Mouse (Mus musculus): ENCODE measurements around the gene Gm49395.
A peak's percentile ranks its signal among the peaks of the same experiment; 100 is the strongest.

Gene Gm49395

DNA sequence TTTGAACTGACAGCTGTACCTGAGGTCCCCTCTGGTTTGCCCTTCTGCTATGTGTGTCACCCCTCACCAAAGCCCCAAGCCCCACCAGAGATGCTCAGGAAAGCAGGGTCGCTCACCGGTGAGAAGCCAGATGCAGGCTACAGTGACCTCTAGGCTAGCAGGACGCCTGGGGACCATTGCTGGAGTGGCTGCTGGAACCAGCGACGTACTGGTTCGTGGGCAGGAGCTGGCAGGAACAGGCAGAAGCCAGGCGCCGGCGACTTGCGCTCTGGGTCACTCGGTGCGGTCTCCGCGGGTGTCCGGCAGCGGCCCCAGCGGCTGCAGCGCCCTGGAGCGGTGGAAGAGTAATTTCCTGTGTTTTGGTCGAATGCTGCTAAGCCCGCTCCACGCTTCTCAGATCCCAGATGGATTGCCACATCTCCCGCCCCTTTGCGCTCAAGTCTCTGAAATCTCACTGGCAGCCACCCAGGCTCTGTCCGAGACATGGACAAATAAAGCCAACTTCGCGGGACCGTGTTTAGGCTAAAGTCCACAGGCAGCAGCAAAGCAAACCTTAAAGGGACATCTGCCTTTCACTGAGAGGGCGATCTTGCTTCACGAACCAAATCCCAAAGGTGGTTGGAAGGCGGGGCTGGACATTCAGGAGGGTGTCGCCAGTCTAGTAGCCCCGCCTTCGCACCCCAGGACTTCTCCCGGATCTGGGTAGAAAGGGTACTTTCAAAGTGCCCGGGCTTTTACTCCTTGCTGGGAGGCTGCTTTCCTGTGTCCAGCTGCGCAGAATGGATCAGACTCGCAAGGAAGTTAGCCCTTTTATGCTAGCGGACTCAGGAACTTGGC is at the start of gene Gm49395, which contains the start of gene Itga1:
Gene Gm49395 (minus strand): TSS at position 567 of the 837 bp plus-strand sequence.
Gene Itga1 (minus strand): TSS at position 610 of the 837 bp plus-strand sequence.
- peak; percentile 67 for DNase-seq (ENCODE audit: low spot score)

- no peak for DNase-seq (ENCODE audit: low spot score)
Observed at GRCm38 (mm10) chr13:115150602-115151001, 48.9 kb upstream of the Gm49395 start.

GRCm38 (mm10) chr13:115149849-115150248 is 48.1 kb upstream of the Gm49395 start:
- DNase-seq (ENCODE audit: low spot score) = no peak

GRCm38 (mm10) chr13:115143575-115143974 is 41.9 kb upstream of the Gm49395 start:
- no peak for DNase-seq (ENCODE audit: low spot score)

DNA sequence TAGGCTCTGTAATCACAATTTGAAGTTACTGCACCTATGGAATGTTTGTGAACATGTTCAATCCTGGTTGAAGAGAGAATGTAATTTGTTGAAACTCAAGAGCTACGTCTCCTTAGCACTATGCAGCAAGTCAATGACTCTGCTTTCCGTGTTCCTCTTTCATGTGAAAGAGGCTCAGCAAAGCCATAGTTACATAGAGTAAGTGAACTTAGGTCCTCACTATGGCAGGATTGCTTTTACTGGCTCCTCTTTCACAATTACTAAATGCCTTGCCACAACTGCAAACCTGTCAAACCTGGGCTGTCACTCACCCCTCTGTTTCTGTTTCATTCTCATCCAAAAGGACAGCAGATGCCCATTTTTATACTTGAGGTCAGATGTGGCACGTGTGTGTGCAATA is 40.3 kb upstream of the Gm49395 start:
- DNase-seq (ENCODE audit: low spot score) = no peak

GRCm38 (mm10) chr13:115138513-115138912 is 36.8 kb upstream of the Gm49395 start:
- DNase-seq (ENCODE audit: low spot score) = no peak

GRCm38 (mm10) chr13:115136761-115137160 is 35.0 kb upstream of the Gm49395 start:
- no peak for DNase-seq (ENCODE audit: low spot score)

DNA sequence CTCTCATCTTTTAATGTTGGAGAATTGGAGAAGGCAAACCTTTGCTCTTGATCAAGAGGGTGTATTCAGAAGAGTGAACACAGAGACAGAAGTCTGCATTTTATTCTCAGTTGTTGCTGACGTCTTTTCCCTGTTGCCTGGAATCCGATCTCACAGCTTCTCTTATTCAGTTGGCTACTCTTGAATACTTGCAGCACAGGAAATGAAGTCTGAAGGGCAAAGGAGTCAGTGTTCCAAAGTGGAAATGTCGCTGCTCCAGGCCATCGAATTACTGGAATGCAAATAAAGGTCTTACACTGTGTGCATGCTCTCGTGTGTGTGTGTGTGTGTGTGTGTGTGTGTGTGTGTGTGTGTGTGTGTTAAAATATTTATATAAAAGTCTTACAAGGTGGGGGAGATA is 30.7 kb upstream of the Gm49395 start:
- no peak for DNase-seq (ENCODE audit: low spot score)

- DNase-seq (ENCODE audit: low spot score) = no peak
Observed at GRCm38 (mm10) chr13:115131381-115131780, 29.7 kb upstream of the Gm49395 start.

DNA sequence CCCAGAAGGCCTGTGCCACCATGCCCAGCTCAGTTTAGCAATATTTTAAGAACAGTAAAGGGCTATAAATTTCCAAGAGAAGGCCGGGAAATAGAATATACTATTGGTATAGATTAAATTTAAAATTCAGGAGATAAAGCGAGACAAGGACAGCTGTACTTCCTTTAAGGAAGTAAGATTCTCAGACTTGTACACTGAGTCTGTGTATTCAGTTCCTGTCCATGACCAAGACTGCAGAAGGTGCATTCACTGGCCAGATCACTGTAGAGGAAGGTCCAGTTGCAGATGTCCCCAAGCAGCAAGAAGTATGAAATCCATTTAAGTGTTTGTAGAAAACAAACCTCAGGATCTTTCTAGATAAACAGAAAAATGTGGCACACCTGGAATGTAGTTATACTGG is 28.3 kb upstream of the Gm49395 start:
- no peak for DNase-seq (ENCODE audit: low spot score)

GRCm38 (mm10) chr13:115127826-115128225 is 26.1 kb upstream of the Gm49395 start:
- DNase-seq (ENCODE audit: low spot score) = no peak

GRCm38 (mm10) chr13:115126534-115126933 is 24.8 kb upstream of the Gm49395 start:
- no peak for DNase-seq (ENCODE audit: low spot score)

- DNase-seq (ENCODE audit: low spot score) = no peak
Observed at GRCm38 (mm10) chr13:115125130-115125529, 23.4 kb upstream of the Gm49395 start.

GRCm38 (mm10) chr13:115124521-115124920 is 22.8 kb upstream of the Gm49395 start:
- no peak for DNase-seq (ENCODE audit: low spot score)

GRCm38 (mm10) chr13:115118756-115119155 is 17.0 kb upstream of the Gm49395 start:
- no peak for DNase-seq (ENCODE audit: low spot score)

GRCm38 (mm10) chr13:115118195-115118594 is 16.5 kb upstream of the Gm49395 start:
- DNase-seq (ENCODE audit: low spot score) = no peak

DNA sequence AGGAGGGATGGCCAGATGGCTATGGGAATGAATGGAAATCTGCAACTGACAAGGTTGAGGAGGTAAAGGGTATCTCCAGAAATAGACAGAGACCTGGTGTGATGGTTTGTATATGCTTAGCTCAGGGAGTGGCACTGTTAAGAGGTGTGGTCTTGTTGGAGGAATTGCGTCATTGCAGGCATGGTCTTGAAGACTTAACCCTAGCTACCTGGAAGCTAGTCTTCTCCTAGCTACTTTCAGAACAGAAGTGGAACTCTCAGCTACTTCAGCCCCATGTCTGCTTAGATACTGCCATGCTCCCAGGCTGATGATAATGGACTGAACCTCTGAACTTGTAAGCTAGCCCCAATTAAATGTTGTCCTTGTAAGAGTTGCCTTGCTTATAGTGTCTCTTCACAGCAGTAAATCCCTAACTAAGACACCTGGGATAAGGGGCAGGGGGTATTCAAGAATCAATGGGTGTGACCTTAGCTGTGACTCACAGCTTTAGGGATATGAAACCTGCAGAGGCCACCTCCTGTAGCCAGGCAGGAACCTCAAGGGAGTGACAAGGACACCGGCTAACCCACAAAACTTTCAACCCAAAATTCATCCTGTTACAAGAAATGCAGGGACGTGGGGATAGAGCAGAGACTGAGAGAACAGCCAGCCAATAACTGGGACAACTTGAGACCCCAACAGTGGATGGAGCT is 15.4 kb upstream of the Gm49395 start:
- no peak for DNase-seq (ENCODE audit: low spot score)

DNA sequence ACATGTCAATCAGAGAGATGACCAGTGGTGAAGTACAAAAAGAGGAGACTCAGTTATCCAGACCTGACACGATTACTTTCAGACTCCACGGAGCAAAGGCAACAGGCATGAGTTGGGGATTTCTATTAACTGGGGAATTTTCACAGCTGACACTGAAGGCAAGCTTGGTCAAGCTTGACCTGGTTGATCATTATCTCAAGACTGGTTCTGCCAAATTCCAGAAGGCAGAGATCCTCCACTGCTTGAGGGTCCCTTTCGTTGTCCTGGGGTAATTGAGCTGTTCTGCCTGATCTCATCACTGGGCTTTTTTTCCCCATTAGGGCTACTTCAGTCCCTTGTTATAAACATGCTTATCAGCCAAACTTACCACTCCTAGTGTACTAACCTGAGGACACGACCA is 7.9 kb upstream of the Gm49395 start:
- DNase-seq (ENCODE audit: low spot score) = no peak

GRCm38 (mm10) chr13:115107436-115107835 is 5.7 kb upstream of the Gm49395 start:
- DNase-seq (ENCODE audit: low spot score) = no peak

- DNase-seq (ENCODE audit: low spot score) = no peak
Observed at GRCm38 (mm10) chr13:115106183-115106582, 4.5 kb upstream of the Gm49395 start.

- DNase-seq (ENCODE audit: low spot score) = no peak
Observed at GRCm38 (mm10) chr13:115102754-115103153, 1.0 kb upstream of the Gm49395 start.

- DNase-seq (ENCODE audit: low spot score) = no peak
Observed at GRCm38 (mm10) chr13:115100381-115101177, 1.1 kb downstream of the Gm49395 start.

Data from ovary, adult 18-20 months (tissue).